Mouse (Mus musculus): ENCODE results near the gene Gm45716.

DNA sequence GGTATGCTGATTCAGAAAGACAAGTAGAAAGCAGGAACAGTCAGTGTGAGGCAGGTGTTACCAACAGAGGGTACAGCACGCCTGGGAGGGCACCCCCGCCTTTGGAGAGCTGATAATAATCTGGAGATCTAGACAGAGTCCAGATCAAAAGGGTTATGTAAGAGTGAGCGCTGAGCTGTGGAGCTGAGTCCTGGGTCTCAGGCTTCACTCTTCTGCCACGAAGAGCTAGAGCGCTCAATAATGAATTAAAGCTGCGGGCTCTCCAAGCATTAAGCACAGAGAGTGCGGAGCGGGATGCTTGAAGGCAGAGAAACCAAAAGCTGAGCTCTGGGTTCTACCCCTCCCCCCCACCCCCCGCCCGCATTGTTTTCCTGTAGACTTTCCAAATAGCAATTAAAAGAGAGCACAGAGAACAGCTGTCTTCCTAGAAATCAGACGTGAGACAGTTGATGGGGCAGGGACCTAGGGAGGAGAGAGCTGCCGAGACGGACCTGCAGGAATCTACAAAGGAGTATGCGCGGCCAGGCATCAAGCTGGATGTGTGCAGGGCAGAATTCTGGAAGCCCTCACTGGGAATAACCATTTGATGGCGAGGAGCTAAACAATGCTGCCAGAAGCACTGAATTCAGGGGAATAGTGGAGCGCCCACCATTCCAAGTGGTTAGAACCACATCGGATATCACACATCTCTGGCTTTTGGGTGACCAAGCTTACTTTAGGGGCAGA lies 82.1 kb downstream of the Gm45716 start:
- TF ChIP-seq CTCF (IDR thresholded peaks at IDR 0.05; ENCODE audit: low read depth) (no peak), EP300 (IDR thresholded peaks at IDR 0.05; ENCODE audit: low read depth) (no peak)
